Mouse (Mus musculus) small intestine, adult 2 months (tissue): ENCODE results near the gene Gng8.

Experiments used
- CTCF ChIP-seq: fragments of 200-500 bp; IDR thresholded peaks from 2 replicates; pipeline ENCODE4 v1.5.1; 2012; ENCODE audit warnings: low read depth, mild to moderate bottlenecking, control low read depth, inconsistent platforms, low read length, moderate library complexity, mixed read lengths; ENCODE audit not compliant: insufficient replicate concordance, insufficient read length; ENCODE audit errors: extremely low read depth
- POLR2A ChIP-seq: fragments of 200-500 bp; IDR thresholded peaks from 2 replicates; pipeline ENCODE4 v1.6.1; 2012; ENCODE audit warnings: low read depth, mild to moderate bottlenecking, control low read depth, inconsistent platforms, low read length, moderate library complexity

DNA sequence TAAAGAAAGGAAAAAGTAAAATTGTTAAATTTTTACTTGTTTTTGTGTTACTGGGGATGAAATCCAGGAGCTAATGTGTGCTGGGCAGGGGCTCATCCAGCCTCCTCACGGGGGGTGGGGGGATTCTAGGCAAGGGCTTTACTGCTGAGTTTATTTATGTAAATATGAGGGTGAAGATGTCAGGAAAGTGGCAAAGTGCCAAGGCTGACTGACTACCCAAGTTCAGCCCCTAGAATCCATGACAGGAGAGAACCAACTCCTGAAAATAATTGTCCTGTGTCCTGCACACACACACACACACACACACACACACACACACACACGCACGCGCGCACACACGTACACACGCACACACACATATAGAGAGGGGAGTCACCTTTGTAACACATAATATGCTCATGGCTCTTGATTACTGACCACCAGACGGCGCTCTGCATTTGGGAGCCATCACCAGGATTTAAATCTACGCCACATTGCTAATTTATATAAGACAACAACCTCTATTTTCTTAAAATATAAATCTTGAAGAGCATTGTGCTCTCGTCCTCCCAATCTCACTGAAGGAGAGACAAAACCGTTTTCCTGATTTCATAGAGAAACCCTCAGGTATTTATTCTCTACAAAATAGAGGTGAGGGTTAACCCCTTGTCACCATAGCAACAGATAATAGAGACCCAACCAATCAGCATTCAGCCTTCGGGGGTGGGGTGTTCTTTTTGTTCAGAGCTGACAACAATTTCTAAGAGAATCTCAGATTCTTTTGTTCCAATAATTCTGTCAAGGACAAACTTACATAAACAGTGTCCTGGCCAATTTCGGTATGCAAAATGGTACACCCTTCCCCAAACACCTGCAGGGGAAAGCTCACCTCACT is 41.4 kb downstream of the Gng8 start:
- TF ChIP-seq CTCF (peak; percentile 23; the same call in 1 of the 2 replicates), POLR2A (no peak)
